Mouse (Mus musculus) spleen, postnatal 10 days (tissue): ENCODE results near the gene Lgals3.
A peak's percentile ranks its signal among the peaks of the same experiment; 100 is the strongest.

ENCODE experiments used
- DNase-seq, 2 experiments: peaks; one replicate each; pipeline ENCODE4 v3.0.0; 2021 to 2022; ENCODE audit warnings: low spot score in 2 of 2

Gene Lgals3

DNA sequence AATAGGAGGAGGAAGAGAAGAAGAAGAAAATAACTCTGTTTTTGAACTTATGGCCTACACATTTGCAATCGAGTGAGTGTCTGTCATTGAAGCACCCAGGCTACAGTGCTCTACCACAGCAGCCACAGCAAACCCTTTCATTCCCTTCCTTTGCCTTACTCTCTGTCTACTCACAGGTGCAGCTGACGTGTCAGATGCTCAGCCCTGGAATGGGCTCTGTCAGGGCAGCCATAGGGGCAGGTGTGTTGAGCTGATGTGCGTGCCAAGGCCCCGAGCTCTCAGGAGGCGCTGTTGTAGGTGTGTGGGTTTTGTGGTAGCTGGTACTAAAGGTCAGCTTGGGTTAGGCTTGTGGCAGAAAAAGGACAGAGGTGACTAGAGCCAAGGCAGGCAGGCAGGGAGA, 2.2 kb downstream of the Lgals3 start:
- no peak for DNase-seq

DNA sequence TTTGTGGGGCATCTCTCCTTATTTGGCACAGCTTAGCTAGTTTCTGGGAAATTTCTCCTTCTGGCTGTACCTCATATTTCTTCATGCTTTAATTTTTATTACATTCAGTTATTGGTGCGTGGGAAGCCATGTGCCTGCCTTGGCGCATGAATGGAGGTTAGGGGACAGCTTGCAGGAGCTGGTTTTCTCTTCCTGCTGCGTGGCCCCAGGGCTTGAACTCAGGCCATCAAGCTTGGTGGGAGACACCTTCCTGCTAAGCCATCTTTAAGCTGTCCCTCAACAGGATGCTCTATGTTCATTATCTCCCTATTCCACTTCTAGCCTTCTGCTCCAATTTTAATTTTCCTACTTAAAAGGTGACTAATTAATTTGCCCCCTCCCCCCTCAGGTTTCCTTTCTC, 3.2 kb downstream of the Lgals3 start:
- no peak for DNase-seq

DNA sequence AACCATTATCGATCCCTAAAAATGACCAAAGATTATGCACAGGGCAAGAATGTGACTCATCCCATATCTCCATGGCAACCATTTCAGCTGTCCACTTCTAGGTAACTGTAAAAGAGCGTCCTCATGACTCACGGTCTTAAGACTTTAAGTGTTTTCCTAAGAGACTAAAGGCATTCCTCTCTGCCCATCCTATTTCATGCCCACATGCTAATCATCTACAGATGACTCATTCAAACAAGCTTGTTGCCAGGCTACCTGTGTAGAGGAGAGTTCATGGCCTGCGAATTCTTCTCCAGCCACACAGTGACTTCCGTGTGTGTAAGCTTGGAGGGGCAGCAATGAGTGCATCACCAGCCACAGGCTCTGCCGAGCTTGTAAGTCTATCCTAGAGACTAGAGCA, 4.1 kb downstream of the Lgals3 start:
- no peak for DNase-seq

DNA sequence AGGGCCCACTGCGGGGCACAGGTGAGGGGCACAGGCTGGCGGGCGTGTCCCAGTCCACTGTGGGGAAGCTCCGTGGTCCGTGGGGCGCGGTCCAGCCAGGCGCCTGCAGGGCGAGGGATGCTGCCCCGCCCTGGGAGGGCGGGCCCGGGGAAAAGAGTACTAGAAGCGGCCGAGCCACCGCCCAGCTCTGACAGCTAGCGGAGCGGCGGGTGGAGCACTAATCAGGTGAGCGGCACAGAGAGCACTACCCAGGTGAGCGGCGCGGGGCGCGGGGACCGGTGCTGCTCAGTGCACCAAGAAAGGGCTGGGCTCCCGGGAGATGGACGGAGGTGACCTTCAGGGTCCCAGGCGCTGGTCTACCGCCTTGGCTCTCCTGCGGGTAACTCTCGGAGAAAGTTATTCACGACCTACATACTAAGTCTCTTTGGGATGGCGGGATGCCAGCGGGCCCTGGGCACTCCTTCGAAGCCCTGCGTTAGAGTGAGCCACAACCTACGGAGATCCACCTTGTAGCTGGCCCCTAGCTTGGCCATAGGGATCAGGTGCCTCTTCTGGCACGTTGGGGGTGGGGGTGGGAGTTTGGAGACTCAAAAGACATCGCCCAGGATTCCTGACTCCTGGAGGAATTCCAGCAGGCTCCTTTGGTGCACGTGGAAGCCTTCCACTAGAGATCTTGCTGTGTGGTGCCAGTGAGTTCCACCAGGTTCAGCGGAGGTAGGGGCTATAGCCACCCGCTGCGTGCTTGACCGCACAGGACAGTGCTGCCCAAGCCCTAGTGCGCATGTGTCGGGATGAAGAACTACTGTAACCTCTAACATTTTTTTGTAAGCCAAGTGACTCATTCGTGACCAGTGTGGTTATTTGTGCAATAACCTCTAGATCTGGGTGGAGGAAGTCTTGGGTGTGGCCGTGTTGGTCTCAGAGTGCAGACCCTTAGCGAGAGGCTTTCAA, 6.5 kb downstream of the Lgals3 start:
- DNase-seq, result peak; percentile 29 to 72

DNA sequence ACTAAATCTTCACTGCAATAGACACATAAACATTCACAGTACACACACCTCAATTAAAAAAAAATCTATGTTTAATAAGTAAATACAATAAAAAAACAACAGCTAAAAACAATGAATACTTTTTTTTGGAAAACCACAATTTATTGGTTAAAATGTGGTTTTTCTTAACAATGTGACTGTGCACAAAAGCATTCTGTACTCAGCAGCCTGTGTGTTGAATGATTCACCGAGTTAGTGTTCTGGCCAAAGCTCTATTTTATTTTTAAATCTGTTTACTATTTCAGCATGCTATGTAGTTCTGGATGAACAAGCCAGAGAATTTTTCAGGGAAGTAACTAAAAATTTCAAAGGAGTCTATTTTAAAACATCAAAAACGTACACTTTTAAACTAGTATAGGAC, 9.0 kb downstream of the Lgals3 start:
- no peak for DNase-seq

DNA sequence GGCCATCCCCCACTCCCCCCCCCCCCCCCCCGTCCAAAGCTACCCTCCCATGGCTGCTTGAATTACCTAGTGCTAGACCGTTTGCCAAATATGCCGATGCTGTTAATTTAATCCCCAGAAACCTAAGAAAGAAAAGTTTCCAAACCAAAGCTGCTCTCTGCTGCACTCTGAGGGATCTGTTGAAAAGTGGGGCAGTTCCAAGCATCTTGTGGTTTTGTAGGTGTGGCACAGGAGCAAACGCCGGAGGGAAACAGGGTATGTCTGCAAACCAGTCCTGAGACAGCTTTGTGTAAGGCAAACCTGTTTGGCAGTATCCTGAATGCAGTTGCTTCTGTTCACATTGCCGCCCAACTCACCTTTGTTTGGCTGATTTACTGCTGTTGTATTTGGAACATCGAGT, 10.8 kb downstream of the Lgals3 start:
- no peak for DNase-seq

DNA sequence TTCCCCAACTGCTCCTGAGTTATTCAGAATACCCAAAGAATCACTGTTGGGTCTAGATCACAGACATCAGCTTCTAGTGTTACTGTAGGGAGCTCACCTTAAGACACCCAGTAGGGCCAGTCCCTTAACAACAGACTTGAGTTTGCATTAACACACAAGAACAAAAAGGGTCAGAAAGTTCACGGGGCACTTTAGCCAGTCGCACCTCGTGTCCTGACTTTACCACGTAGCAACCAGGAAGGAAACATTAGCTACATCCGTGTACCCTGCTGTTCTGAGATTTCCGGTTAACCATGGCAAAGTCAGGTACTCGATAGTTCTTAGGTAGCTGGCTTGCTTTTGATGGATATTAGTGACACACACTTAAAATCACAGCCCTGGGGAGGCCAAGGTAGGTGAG, 16.4 kb downstream of the Lgals3 start:
- DNase-seq, result no peak

DNA sequence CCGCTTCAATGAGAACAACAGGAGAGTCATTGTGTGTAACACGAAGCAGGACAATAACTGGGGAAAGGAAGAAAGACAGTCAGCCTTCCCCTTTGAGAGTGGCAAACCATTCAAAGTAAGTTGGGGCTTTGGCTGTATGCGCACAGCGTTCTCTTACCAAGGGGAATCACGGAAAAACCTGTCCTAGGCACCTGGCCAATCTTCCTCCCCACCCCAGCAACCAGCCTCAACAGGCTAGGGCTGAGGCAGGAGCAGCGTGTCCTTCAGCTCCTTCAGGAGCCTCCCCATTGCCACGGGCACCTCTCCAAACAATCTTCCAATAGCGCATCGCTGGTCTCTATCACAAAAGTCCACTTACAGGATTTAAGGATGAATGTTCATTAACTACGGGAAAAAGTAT, 17.1 kb downstream of the Lgals3 start:
- no peak for DNase-seq

DNA sequence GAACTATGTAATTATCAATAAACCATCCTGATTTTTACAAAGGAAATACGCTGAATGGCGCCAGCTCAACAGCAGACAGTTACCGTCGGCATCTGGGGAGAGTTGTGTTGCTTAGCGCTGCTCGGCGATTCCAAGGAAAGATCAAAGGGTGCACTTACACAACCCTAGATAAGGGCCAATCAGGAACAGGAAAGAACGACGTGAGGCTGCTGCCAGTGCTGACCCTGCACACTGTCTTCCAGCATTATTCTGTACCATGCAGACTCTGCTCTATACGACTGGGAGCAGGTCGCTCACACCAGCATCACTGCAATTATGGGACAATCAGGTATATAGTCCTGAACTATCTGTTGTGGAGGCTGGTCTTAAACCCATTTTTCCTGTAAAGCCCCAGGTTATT, 18.6 kb downstream of the Lgals3 start:
- DNase-seq, result no peak

DNA sequence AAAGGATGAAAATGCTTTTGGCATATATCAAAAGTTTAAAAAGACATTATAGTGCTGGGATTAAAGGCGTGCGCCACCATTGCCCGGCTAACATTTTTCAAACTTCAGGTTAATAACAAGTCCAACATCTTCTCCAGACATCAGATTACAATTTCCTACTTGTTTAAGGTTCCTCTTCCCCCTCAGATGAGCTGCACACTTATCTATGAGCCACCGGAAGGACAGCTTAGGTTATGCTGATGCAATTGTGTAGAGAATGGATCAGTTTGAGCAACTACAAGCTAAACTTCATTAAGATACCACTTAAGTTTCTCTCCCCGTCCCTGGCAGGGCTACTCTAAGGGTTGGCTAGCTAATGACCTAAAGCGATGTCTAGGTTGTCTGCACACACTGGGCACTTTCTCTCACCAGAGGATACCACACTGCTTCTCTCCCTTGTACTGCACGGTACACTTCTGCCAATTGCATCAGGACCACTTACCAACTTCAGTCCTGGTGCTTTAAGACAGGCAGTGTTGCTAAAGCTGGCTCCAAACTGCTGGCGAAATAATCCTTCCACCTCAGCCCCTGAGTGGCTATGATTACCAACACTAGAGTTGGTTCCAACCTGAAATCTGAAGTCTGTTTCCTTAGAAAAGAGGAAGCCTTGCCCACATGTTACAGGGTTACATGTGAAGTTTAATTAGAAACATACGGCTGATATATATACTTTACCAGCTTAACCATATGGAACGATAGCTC, 26.0 kb downstream of the Lgals3 start:
- DNase-seq, result no peak

DNA sequence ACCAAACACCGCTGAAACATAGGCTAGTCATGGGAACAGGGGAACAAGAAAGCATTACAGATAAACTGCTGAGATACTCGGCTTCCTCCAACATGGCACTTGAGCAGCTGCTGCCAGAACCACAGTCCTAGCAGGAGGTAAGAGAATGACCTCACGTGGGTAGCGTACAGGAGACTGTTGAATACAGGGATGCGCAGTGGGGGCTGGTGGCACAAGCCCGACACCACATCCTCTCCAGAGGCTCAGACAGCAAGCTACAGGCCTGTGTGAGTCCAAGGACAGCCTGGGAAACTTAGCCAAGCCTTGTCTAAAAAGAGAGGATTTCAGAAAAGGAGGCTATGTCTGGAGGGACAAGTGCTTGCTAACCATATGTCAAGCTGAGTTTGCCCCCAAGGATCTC, 27.5 kb downstream of the Lgals3 start:
- DNase-seq, result no peak

DNA sequence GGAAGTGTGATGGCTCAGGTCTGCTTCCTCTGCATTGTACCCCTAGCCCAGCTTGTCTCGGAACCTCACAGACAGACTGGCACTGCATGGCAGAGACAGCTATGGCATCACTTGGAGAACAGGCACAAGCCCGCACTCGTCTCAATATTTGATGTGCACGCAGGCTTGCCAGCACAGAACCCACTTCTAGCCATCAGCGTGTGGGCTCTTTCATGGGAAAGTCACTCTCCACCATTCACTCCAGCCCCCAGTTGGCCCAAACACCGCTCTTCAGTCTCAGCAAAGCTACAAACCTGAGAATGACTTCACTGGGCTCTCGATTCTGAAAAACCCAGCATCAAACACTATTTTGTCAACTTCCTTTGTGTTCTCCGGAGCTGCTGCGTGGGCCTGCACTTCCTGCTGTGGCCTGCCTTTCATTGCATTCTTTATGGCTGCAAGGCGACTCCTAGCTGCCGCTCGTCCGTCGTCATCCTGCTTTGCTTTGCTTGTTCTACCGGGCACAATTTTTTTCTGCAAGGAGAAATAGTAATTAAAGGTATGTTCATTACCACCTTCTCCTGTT, 28.0 kb downstream of the Lgals3 start:
- peak in 1 of 2 experiments; percentile 42 for DNase-seq

DNA sequence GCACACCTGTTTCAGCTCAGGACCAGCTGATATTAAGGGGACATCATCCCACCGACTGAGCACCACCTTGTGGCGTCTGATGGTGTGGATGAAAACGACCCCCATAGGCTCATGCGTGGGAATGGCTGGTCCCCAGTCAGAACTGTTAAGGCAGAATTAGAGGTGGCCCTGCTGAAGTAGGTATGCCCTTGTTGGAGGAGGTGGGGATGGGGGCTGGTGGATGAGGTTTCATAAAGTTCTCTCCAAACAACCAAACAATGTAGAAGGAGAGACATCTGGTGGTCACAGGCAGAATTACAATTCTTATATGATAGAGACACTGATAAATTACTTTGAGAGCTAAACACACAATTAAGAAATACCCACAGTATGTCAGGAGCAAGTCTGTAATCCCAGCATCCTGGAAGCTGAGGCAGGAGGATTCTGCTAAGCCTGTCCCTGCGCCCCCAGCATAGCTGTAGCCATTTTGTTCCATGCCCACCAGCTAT, 28.7 kb downstream of the Lgals3 start:
- DNase-seq, result peak in 1 of 2 experiments; percentile 41

DNA sequence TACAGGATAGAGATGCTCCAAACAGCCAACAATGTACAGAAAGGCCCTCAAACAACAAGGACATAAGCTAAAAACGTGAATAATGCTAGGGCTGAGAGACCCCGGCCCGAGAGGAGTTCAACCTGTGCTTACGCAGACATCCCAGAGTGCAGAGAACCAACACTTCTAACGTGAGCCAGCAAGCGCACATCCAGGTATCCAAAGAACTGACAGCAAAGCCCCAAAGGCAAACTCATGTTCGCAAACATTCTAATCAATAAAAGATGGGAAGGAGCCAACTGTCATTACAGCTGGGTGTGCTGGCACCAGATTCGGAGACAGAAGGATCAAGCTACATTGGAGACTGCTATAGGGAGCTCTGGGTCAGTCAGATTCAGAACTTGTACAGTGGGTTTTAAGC, 35.2 kb downstream of the Lgals3 start:
- DNase-seq, result no peak

DNA sequence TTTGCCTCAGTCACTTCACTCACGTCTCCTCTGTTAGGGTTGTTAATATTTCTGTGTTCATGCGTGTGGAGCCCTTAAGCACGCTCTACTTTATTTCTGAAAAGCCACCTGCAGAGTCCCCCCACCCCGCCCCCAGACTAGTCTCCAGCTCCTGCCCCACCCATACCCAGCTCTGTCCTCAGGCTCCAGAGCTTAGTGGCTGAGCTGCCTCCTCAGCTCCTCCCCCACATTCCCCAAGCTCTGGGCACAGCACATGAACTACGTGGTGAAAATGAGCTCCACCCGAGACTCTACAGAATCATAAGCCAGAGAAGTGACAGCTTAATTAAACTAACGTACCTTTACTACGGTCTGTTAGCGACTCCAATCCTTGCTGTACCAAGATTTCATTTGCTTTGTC, 38.4 kb downstream of the Lgals3 start:
- no peak for DNase-seq

DNA sequence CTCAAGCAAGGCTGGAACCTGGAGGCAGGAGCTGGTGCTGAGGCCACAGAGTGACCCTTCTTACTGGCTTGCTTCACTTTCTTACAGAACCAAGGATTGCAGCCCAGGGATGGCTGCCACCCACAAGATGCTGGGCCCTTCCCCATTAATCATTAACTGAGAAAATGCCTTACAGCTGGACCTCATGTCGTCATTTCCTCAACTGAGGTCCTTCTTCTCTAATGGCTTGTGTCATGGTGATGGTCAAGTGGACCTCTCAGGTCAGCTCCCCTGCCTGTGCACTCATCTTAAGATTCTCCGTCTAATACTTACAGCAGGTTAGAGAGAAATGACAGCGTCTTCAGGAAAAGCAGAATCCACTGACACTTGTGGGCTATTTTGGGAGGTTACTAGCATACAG, 49.8 kb downstream of the Lgals3 start:
- DNase-seq, result peak in 1 of 2 experiments; percentile 36

DNA sequence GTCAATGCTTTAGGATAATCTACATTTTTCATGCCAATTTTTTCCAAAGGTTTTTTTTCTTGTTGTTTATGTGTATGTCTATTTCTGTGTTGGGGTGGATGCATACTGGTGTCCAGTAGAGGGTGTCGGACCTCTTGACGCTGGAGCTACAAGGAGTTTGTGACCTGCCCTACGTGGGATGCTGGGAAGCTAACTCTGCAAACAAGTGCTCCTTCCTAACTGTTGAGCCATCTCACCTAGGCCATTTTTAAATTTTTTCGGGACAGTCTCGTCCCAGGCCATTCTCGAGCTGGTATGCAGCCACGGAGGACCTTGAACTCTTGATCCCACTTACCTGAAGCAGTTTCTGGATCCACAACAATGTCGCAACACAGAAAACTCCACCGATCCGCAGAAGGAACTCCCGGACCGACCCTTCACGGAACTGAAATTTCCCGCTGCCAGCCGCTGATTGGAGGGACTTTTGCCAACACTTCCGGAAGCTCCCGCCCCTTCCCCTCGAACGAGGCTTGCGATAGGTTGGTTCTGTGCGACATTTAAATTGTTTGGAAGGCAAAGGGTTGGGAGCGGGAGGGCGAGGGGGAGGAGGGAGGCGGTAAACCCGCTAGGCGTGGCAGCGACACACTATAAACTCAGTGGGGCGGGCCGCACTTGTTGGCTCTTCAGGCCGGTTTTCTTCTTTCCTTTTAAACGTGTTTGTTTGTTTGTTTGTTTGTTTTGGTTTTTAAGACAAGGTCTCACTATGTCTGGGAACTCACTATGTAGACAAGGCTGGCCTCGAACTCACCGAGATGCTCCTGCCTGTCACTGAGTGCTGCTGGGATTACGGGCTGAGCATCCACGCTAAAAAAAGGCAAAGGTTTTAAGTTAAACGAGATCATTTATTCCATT, 50.5 kb downstream of the Lgals3 start, which contains the start of gene Dlgap5:
Gene Dlgap5, minus strand, starts transcription at position 633 of the 891 bp plus-strand sequence.
- peak; percentile 90 to 95 for DNase-seq

DNA sequence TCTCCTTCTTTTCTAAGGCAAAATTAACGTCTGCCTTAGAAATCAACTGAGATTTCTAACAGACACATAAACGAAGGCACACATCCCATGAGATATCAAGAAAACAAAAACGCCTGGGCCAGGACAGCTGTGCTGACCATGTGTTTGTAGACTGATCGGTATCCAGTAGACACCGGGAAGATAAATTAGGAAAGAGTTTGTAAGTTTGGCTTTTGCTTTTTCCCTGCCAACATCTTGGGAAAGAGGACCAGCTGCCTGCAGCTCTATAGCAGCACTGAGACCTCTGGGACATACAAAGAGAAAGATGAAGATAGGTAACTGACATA, 51.1 kb downstream of the Lgals3 start:
- peak in 1 of 2 experiments; percentile 26 for DNase-seq

DNA sequence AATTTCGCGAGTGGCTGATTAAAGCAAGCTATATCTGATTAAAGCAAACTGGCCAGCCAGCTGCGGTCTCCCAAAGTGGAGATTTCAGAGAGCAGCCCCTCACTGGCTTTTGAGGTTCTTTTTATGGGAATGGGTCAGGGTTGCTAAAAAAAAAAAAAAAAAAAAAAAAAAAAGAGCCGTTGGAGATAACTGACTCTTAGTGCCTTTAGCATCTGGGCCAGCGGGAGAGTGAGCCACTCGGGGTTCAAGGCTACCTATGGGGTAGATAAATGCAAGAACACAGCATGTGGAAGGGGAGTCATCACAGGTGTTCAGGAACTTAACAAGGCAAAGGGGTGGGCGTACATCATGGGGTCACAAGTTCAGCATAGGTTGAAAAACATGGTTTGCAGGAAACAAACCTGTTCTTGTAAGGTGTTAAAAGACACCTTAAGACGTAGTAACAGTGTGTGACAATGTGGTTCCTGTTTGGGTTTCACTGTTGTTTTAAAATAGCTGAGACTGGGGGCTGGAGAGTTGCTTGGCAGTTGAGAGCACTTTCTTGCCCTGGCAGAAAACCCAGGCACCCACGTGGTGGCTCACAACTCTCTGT, 51.6 kb downstream of the Lgals3 start:
- DNase-seq, result no peak

DNA sequence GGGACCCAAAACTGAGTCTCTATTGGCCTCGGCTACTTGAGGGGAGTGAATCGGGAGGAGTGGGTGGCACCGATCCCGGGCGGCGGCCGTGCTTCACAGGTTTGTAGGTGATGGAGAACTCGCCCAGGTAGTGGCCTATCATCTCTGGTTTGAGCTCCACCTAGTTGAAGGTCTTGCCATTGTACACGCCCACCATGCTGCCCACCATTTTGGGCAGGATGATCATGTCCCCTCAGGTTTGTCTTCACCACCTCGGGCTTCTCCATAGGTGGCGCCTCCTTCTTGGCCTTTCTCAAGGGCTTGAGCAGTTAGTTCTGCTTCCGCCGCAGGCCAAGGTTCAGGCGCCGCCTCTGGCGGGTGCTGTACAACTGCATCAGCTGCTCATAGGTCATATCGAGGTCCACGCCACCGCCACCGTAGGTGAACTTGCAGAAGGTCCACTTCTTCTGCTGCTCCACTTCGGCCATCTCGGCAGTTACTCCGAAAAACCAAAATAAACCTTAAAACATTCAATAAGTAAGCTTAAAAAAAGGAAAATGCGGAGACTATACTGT, 52.2 kb downstream of the Lgals3 start:
- no peak for DNase-seq

DNA sequence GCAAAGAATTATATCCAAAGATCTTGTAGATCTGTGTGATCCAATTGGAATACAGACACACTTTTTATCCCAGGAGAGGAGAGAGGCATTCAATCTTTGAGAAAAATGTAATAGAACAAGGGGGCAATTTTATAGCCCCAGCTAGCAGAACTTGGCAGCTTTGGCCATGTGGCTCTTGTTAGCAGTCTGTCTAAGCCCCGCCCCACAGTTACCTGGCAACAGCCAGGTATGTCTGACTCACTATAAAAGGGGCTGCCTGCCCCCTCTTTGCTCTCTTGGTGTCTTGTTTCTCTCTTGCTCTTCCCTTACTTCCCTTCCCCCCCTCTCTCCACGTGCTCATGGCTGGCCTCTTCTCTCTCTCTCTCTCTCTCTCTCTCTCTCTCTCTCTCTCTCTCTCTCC, 54.1 kb downstream of the Lgals3 start:
- DNase-seq, result no peak
